Mouse (Mus musculus): ENCODE results near the gene Ascl4. TPM values are rescaled to one million over a fixed set of nuclear protein-coding genes. Genes with fewer than 3 reads are reported as not detected.

The Ascl4 gene
- total and polyA plus RNA-seq, 2 experiments from 2014 or later = 0.44 to 0.70 TPM

DNA sequence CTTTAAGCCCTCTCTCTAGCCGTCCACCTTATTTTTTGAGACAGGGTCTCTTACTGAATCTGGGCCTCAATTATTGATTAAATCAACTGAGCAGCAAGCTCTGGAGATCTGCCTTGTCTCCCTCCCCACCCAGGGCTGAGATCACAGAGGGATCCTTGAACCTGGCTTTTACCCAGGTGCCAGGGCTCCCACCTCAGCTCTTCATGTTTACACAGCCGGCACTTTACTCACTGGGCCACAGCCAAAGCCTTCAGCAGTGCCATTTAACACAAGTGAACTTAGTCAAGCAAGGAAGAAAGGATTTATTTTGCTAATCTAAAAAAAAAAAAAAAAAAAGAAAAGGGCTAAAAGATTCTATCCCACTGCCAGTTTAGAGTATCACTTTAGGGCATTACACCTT, 26.9 kb downstream of the Ascl4 start:
- Histone ChIP-seq H3K4me3 (ENCODE audit: low read depth, low read length) (no peak overlapping the region), H3K4me2 (ENCODE audit: low read depth, low read length, poor library complexity, severe bottlenecking) (no peak overlapping the region), H3K9ac (replicated peaks; ENCODE audit: low read length, poor library complexity, severe bottlenecking) (no peak overlapping the region), H3K27ac (ENCODE audit: low read depth, low read length) (no peak overlapping the region), H3K27me3 (ENCODE audit: insufficient read depth, low read length) (no peaks in the 10 kb centered on the region), H3K4me1 (ENCODE audit: insufficient read depth, low read length) (peaks cover 3% of the 10 kb centered on the region; the same call in 1 of the 2 replicates), H3K9me3 (ENCODE audit: low read length) (no peaks in the 10 kb centered on the region), H3K36me3 (ENCODE audit: insufficient read depth, low read length) (peaks cover 24% of the 10 kb centered on the region)
- no peak for DNase-seq (ENCODE audit: low spot score)
- ATAC-seq (ENCODE audit: low FRiP score) = no peak
- TF ChIP-seq CTCF (IDR thresholded peaks at IDR 0.05) = no peak
- 79% methylated on average over 2 of the region's 2 CpGs for WGBS

DNA sequence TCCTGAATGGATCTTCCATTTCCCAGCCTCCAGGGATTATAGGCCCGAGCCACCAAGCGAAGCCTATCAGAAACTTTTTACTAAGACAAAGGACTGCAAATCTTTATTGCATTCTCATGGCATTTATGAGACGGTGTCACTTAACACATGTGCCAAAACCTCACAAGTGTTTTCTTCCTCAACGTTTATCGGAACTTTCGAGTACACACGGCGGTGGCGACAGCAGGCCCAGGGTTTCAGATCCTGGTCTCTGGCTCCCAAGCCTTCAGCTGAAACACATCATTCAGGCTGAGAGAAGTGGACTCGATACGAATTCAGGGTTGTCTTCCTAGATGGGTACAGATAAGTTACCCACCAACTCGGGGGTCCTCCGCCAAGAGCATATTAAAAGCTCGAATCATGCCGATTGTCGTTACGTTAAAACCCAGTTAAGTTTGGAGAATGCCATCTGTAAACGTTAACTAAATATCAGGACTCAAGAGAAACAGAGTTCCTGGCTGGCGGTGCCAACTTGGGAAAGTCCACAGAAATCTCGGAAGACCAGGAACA, 29.5 kb downstream of the Ascl4 start:
- H3K4me1 ChIP-seq (ENCODE audit: insufficient read depth, low read length) = peaks cover 3% of the 10 kb centered on the region; the same call in 1 of the 2 replicates
- no peak for TF ChIP-seq CTCF (IDR thresholded peaks at IDR 0.05)
- H3K27ac ChIP-seq (ENCODE audit: low read depth, low read length) = peak overlapping the region; percentile 75
- H3K9me3 ChIP-seq (ENCODE audit: low read length) = no peaks in the 10 kb centered on the region
- DNase-seq (ENCODE audit: low spot score) = no peak
- 5% methylated on average over 20 of the region's 20 CpGs for WGBS
- ATAC-seq (ENCODE audit: low FRiP score) = no peak
- H3K27me3 ChIP-seq (ENCODE audit: insufficient read depth, low read length) = no peaks in the 10 kb centered on the region
- H3K9ac ChIP-seq (replicated peaks; ENCODE audit: low read length, poor library complexity, severe bottlenecking) = peak overlapping the region; percentile 90
- peaks cover 11% of the 10 kb centered on the region for H3K36me3 ChIP-seq (ENCODE audit: insufficient read depth, low read length)
- peak overlapping the region; percentile 97 for H3K4me3 ChIP-seq (ENCODE audit: low read depth, low read length)
- H3K4me2 ChIP-seq (ENCODE audit: low read depth, low read length, poor library complexity, severe bottlenecking) = peak overlapping the region; percentile 77

DNA sequence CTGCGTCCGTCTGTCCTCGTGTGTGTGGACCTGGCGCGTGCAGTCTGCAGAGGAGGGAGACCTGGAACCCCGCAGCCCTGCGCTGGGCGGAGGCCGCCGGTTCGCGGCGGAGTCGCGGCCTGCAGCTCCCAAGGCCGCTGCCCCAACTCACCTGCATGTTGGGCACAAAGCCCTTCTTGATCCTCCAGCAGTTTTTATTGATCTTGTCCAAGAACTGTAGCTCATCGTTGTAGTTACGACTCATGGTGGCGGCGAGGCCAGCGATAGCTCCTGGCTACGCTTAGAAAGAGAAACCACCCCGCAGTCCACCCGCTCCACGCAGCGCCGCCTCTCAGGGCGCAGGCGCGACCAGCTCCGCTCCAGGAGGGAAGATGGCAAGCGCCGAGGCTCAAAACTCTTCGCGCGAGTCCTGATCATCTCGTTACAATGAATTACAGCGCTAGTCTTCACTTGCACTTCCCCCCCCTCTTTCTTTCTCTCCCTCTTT, 30.0 kb downstream of the Ascl4 start, which contains the start of gene Rtcb:
Rtcb (minus strand) TSS at position 360 of the 487 bp plus-strand sequence.
- peak; percentile 91 for ATAC-seq (ENCODE audit: low FRiP score)
- TF ChIP-seq CTCF (IDR thresholded peaks at IDR 0.05) = peak; percentile 5; the same call in 1 of the 2 replicates
- Histone ChIP-seq H3K4me1 (ENCODE audit: insufficient read depth, low read length) (peaks cover 3% of the 10 kb centered on the region; the same call in 1 of the 2 replicates), H3K9ac (replicated peaks; ENCODE audit: low read length, poor library complexity, severe bottlenecking) (peak within 1 kb of the TSS; percentile 90), H3K27me3 (ENCODE audit: insufficient read depth, low read length) (no peaks in the 10 kb centered on the region), H3K27ac (ENCODE audit: low read depth, low read length) (peak within 1 kb of the TSS; percentile 75), H3K4me3 (ENCODE audit: low read depth, low read length) (peak within 1 kb of the TSS; percentile 97), H3K36me3 (ENCODE audit: insufficient read depth, low read length) (peaks cover 9% of the 10 kb centered on the region), H3K4me2 (ENCODE audit: low read depth, low read length, poor library complexity, severe bottlenecking) (peak within 1 kb of the TSS; percentile 77), H3K9me3 (ENCODE audit: low read length) (no peaks in the 10 kb centered on the region)
- DNase-seq (ENCODE audit: low spot score) = peak; percentile 96
- WGBS = under 1% methylated on average over 38 of the region's 38 CpGs

DNA sequence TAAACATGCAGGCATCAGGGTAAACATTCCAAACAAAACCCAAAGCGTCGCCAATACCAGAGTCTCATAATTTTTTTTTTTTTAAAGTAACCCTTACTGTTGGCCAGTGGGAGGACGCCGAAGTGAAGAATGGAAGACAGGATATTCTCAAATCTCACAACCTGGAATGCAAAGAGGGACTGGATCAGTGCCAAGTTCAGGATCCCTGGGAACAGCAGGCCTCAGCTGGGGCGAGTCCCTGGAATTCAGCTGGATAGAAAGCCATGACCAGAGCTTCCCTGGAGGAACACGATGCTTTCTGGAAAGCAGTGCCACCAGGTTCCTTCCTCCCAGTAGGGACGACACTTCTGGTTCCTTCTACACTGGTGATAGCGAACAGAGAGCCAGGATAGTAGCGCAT, 35.4 kb downstream of the Ascl4 start:
- WGBS = 77% methylated on average over 9 of the region's 9 CpGs

DNA sequence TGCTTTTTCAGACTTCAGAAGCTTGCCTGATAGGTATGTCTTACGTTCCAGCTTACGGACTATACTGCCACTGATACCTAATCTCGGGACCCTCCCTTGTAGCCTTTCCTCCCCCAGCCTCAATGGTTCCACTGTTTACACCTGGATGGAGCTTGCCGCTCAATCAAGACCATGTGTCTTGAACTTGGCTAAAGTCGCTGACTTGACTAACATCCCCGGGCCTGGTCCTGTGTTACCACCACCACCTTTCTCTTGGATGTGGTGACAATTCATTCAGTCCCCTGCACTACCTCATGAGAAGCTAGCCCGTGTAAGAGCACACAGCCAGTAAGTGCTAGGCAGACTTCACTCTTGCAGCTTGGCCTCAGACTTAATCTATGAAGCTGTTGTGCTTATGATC, 36.8 kb downstream of the Ascl4 start:
- 89% methylated on average over 7 of the region's 7 CpGs for WGBS
- ATAC-seq (ENCODE audit: low FRiP score) = no peak
- no peaks in the 10 kb centered on the region for H3K36me3 ChIP-seq (ENCODE audit: insufficient read depth, low read length)
- no peak overlapping the region for H3K27ac ChIP-seq (ENCODE audit: low read depth, low read length)
- no peaks in the 10 kb centered on the region for H3K27me3 ChIP-seq (ENCODE audit: insufficient read depth, low read length)
- H3K4me3 ChIP-seq (ENCODE audit: low read depth, low read length) = no peak overlapping the region
- no peak for DNase-seq (ENCODE audit: low spot score)
- no peak overlapping the region for H3K9ac ChIP-seq (replicated peaks; ENCODE audit: low read length, poor library complexity, severe bottlenecking)
- no peak for TF ChIP-seq CTCF (IDR thresholded peaks at IDR 0.05)
- no peaks in the 10 kb centered on the region for H3K9me3 ChIP-seq (ENCODE audit: low read length)
- H3K4me2 ChIP-seq (ENCODE audit: low read depth, low read length, poor library complexity, severe bottlenecking) = no peak overlapping the region
- H3K4me1 ChIP-seq (ENCODE audit: insufficient read depth, low read length) = no peaks in the 10 kb centered on the region

More for the DNA sequence above, 35.4 kb downstream of the Ascl4 start:
- DNase-seq (ENCODE audit: low spot score) (no peak), ATAC-seq (ENCODE audit: low FRiP score) (no peak)
- Histone ChIP-seq H3K27ac (ENCODE audit: low read depth, low read length) (no peak overlapping the region), H3K27me3 (ENCODE audit: insufficient read depth, low read length) (no peaks in the 10 kb centered on the region), H3K36me3 (ENCODE audit: insufficient read depth, low read length) (no peaks in the 10 kb centered on the region), H3K4me2 (ENCODE audit: low read depth, low read length, poor library complexity, severe bottlenecking) (no peak overlapping the region), H3K4me1 (ENCODE audit: insufficient read depth, low read length) (no peaks in the 10 kb centered on the region), H3K9me3 (ENCODE audit: low read length) (no peaks in the 10 kb centered on the region), H3K9ac (replicated peaks; ENCODE audit: low read length, poor library complexity, severe bottlenecking) (no peak overlapping the region), H3K4me3 (ENCODE audit: low read depth, low read length) (no peak overlapping the region)
- no peak for TF ChIP-seq CTCF (IDR thresholded peaks at IDR 0.05)

DNA sequence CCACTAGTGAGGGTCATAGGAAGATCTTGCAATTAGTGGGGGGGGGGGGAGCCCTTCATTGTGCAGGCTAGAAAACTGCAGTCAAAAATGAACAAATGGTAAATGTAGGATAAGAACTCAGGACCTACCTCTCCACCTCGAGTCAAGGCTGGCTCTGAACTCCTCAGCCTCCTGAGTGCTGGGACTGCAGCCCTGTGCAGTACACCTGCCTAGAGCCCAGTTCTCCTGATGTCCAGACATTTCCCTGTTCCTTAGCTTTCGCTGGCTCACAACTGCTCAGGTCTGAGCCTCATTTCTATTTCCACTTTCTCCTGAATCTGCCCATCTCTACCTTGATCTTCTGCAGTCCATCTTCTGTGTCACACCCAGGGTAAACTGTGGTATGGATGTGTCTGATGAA, 39.0 kb downstream of the Ascl4 start:
- ATAC-seq (ENCODE audit: low FRiP score) (no peak), DNase-seq (ENCODE audit: low spot score) (no peak)
- Histone ChIP-seq H3K4me2 (ENCODE audit: low read depth, low read length, poor library complexity, severe bottlenecking) (no peak overlapping the region), H3K27me3 (ENCODE audit: insufficient read depth, low read length) (no peaks in the 10 kb centered on the region), H3K4me3 (ENCODE audit: low read depth, low read length) (no peak overlapping the region), H3K4me1 (ENCODE audit: insufficient read depth, low read length) (no peaks in the 10 kb centered on the region), H3K9me3 (ENCODE audit: low read length) (no peaks in the 10 kb centered on the region), H3K27ac (ENCODE audit: low read depth, low read length) (no peak overlapping the region), H3K36me3 (ENCODE audit: insufficient read depth, low read length) (no peaks in the 10 kb centered on the region), H3K9ac (replicated peaks; ENCODE audit: low read length, poor library complexity, severe bottlenecking) (no peak overlapping the region)
- no peak for TF ChIP-seq CTCF (IDR thresholded peaks at IDR 0.05)
- WGBS = 62% methylated on average over 2 of the region's 2 CpGs
